Mouse (Mus musculus): Measurements from ENCODE around the gene 4930512M02Rik. TPM values are rescaled to one million over a fixed set of nuclear protein-coding genes. Genes with fewer than 3 reads are reported as not detected.

4930512M02Rik gene
- polyA plus RNA-seq, 1 experiment = 1.5 TPM

DNA sequence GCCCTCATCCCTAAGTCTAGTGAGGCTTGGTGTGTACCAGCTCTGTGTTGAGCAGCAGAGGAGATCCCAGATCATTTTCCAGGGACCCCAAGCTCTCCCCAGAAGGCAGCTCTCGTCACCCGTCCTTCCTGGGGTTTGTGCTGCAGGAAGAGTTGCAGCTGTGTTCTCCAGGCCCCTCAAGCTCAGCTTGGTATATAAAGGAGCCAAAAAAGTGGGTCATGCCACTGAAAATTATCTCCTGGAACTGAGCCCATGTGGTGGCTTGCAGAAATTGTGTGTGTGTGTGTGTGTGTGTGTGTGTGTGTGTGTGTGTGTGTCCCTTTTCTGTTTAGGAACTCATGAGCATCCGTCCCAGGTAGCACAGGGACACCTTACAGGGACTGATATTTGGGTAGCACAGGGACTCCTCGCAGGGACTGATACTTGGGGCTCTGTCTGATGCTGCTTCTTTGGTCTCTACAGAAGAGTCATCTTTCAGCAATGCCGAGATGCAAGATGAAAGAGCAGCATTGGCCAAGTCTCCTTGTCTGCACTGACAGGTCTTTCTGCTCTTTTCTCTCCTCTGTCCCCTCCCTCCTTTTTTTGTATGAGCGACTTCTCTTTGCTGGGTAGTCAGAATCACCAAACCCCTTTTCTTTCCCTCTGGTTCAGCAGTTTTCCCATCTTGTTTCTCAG is 62.4 kb downstream of the 4930512M02Rik start:
- H3K36me3 ChIP-seq (ENCODE audit: control insufficient read depth, insufficient read depth, low read length) = no peaks in the 10 kb centered on the region
- no peaks in the 10 kb centered on the region for H3K4me1 ChIP-seq (ENCODE audit: control insufficient read depth, insufficient read depth, low read length)
- H3K4me3 ChIP-seq (ENCODE audit: control insufficient read depth, low read depth, low read length) = no peak overlapping the region
- TF ChIP-seq CTCF (IDR thresholded peaks at IDR 0.05; ENCODE audit: control insufficient read depth, insufficient read depth, insufficient replicate concordance, low read depth, low read length) (no peak), POLR2A (IDR thresholded peaks at IDR 0.05; ENCODE audit: control insufficient read depth, low read depth, low read length) (no peak)
- no peak overlapping the region for H3K27ac ChIP-seq (ENCODE audit: control insufficient read depth, insufficient read depth, low read depth, low read length)
- no peaks in the 10 kb centered on the region for H3K27me3 ChIP-seq (ENCODE audit: control insufficient read depth, insufficient read depth, low read length)

DNA sequence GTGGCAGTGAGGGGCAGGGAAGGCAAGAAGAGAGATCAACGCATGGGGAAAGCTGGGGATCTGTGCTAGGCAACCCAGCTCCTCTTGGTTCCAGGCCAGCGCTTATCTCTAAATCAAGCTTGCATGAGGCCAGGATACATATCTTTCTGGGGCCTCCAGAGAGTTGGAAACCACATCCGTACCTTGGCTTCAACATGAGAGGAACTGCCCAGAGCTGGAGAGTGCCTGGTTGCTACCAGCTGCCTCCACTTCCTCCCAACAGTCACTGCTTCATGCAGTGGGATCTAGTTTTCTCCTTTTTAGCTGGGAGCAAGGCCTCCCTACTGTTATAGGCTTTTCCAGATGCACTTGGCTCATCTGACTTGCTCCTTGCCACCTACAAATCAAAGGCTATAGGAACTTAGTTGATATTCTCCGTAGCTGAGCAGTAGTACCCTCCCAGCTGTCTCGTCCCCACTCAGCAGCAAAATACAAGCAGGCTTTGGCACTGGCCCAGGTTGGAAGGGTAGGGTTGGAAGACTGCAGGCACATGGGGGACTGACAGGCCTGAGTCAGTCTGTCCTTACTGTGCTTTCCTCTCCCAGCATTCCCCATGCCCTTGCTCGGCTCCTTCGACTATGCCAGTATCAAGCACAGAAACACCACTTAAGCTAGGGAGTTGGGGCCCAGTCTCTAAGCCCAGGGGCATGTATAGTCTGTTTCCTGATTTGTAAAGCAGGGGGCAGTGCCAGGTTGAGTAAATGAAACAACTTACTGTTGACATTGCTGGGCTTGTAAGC is 63.2 kb downstream of the 4930512M02Rik start:
- H3K4me1 ChIP-seq (ENCODE audit: control insufficient read depth, insufficient read depth, low read length) = no peaks in the 10 kb centered on the region
- no peak for TF ChIP-seq CTCF (IDR thresholded peaks at IDR 0.05; ENCODE audit: control insufficient read depth, insufficient read depth, insufficient replicate concordance, low read depth, low read length)
- no peak for TF ChIP-seq POLR2A (IDR thresholded peaks at IDR 0.05; ENCODE audit: control insufficient read depth, low read depth, low read length)
- no peaks in the 10 kb centered on the region for H3K27me3 ChIP-seq (ENCODE audit: control insufficient read depth, insufficient read depth, low read length)
- no peak overlapping the region for H3K4me3 ChIP-seq (ENCODE audit: control insufficient read depth, low read depth, low read length)
- no peak overlapping the region for H3K27ac ChIP-seq (ENCODE audit: control insufficient read depth, insufficient read depth, low read depth, low read length)
- no peaks in the 10 kb centered on the region for H3K36me3 ChIP-seq (ENCODE audit: control insufficient read depth, insufficient read depth, low read length)

DNA sequence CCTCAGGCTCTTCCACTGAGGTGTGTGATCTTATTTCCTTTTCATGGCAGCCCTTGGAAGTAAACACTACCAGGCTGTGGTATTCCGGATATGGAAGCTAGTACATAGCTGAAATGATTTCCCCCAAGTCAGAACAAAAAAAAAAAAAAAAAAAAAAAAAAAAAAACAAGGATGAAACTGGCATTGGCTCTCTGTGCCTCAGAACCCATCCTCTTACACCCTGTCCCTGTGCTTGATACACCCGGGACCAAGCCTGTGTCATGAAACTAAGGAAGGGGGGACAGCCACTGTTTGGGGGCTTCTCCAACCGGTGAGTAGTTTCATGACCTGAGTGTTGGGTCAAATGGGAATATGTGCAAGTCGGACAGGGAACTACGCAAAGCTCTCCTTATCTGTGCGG is 66.5 kb downstream of the 4930512M02Rik start:
- no peaks in the 10 kb centered on the region for H3K36me3 ChIP-seq (ENCODE audit: control insufficient read depth, insufficient read depth, low read length)
- H3K4me3 ChIP-seq (ENCODE audit: control insufficient read depth, low read depth, low read length) = peak overlapping the region; percentile 41
- no peaks in the 10 kb centered on the region for H3K27me3 ChIP-seq (ENCODE audit: control insufficient read depth, insufficient read depth, low read length)
- no peak for TF ChIP-seq POLR2A (IDR thresholded peaks at IDR 0.05; ENCODE audit: control insufficient read depth, low read depth, low read length)
- no peak for TF ChIP-seq CTCF (IDR thresholded peaks at IDR 0.05; ENCODE audit: control insufficient read depth, insufficient read depth, insufficient replicate concordance, low read depth, low read length)
- no peak overlapping the region for H3K27ac ChIP-seq (ENCODE audit: control insufficient read depth, insufficient read depth, low read depth, low read length)
- peaks cover 4% of the 10 kb centered on the region for H3K4me1 ChIP-seq (ENCODE audit: control insufficient read depth, insufficient read depth, low read length)

GRCm38 (mm10) chr11:11559099-11559686 is 68.4 kb downstream of the 4930512M02Rik start:
- Histone ChIP-seq H3K27ac (ENCODE audit: control insufficient read depth, insufficient read depth, low read depth, low read length) (no peak overlapping the region), H3K36me3 (ENCODE audit: control insufficient read depth, insufficient read depth, low read length) (no peaks in the 10 kb centered on the region), H3K27me3 (ENCODE audit: control insufficient read depth, insufficient read depth, low read length) (no peaks in the 10 kb centered on the region), H3K4me3 (ENCODE audit: control insufficient read depth, low read depth, low read length) (peak overlapping the region; percentile 27; the same call in 1 of the 2 replicates), H3K4me1 (ENCODE audit: control insufficient read depth, insufficient read depth, low read length) (peaks cover 4% of the 10 kb centered on the region)
- TF ChIP-seq CTCF (IDR thresholded peaks at IDR 0.05; ENCODE audit: control insufficient read depth, insufficient read depth, insufficient replicate concordance, low read depth, low read length) (no peak), POLR2A (IDR thresholded peaks at IDR 0.05; ENCODE audit: control insufficient read depth, low read depth, low read length) (no peak)

DNA sequence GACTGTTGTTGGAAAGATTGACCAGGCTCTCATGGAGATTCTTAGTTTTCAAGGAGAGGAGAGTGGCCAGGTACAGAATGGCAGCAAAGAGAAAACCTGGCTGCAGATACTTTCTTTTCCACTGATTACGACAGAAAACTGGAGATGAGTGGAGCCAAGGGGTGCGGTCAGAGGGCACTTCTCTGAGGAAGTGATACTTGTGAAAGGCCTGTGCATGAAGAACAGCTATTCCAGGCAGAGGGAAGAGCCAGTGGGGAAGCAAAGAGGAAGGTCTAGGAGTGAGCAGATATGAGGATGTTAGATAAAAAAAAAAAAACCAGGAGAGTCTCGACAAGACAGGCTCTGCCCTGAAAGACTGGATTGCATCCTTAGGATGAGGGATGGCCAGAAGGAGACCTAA is 69.0 kb downstream of the 4930512M02Rik start:
- no peaks in the 10 kb centered on the region for H3K27me3 ChIP-seq (ENCODE audit: control insufficient read depth, insufficient read depth, low read length)
- H3K4me3 ChIP-seq (ENCODE audit: control insufficient read depth, low read depth, low read length) = peak overlapping the region; percentile 27
- H3K36me3 ChIP-seq (ENCODE audit: control insufficient read depth, insufficient read depth, low read length) = no peaks in the 10 kb centered on the region
- TF ChIP-seq CTCF (IDR thresholded peaks at IDR 0.05; ENCODE audit: control insufficient read depth, insufficient read depth, insufficient replicate concordance, low read depth, low read length) (no peak), POLR2A (IDR thresholded peaks at IDR 0.05; ENCODE audit: control insufficient read depth, low read depth, low read length) (no peak)
- H3K27ac ChIP-seq (ENCODE audit: control insufficient read depth, insufficient read depth, low read depth, low read length) = no peak overlapping the region
- H3K4me1 ChIP-seq (ENCODE audit: control insufficient read depth, insufficient read depth, low read length) = peaks cover 4% of the 10 kb centered on the region

DNA sequence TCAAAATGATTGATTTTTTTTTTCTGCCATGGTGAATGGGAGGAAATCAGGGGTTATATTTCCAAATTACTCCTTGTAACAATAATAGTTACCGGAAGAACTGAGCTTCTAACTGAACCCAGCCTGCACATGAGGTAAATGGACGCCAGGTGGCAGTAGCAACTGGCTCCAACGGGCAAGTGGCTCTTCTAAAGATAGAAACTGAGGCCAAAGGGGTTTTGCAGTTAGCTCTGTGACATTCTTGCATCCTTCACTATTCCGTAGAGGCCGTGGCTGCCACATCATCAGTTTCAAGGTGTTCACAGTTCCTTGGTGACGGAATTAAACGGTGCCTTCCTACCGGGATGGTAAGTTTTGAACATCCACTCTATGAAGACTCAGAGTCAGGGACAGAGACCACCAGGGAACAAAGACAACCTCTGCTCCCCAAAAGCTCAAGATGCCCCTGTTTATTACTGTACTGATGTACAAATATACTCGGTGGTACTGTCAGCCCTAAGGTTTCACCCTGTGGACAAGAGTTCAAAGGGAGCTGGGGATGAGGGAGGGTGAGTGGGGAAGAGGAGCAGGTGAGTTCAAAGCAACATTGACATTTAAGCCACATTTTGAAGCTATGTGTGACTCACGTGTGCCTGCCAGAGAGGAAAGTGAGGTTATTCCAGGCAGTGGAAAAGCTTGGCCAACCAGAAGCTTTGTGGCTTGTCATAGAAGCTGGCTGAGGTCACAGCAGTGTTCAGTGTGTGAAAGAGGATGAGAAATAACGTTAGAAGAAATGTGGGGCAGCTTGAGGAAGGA is 70.3 kb downstream of the 4930512M02Rik start:
- peaks cover 4% of the 10 kb centered on the region for H3K4me1 ChIP-seq (ENCODE audit: control insufficient read depth, insufficient read depth, low read length)
- H3K36me3 ChIP-seq (ENCODE audit: control insufficient read depth, insufficient read depth, low read length) = no peaks in the 10 kb centered on the region
- H3K4me3 ChIP-seq (ENCODE audit: control insufficient read depth, low read depth, low read length) = peak overlapping the region; percentile 32
- no peaks in the 10 kb centered on the region for H3K27me3 ChIP-seq (ENCODE audit: control insufficient read depth, insufficient read depth, low read length)
- H3K27ac ChIP-seq (ENCODE audit: control insufficient read depth, insufficient read depth, low read depth, low read length) = no peak overlapping the region
- TF ChIP-seq CTCF (IDR thresholded peaks at IDR 0.05; ENCODE audit: control insufficient read depth, insufficient read depth, insufficient replicate concordance, low read depth, low read length) = peak; percentile 73; the same call in 1 of the 2 replicates
- TF ChIP-seq POLR2A (IDR thresholded peaks at IDR 0.05; ENCODE audit: control insufficient read depth, low read depth, low read length) = no peak
